Mouse (Mus musculus): Measurements from ENCODE around the gene Hspb1.

- TF ChIP-seq CTCF (conservative IDR thresholded peaks at IDR 0.05; ENCODE audit: low read length), result no peak
- TF ChIP-seq POU5F1 (IDR thresholded peaks at IDR 0.05; ENCODE audit: borderline replicate concordance, low read length), result no peak
These were observed 17.9 kb downstream of the Hspb1 start for GRCm38 (mm10) chr5:135905320-135906225.
